Mouse (Mus musculus): ENCODE results near the gene Lypla2. TPM values are rescaled to one million over a fixed set of nuclear protein-coding genes. Genes with fewer than 3 reads are reported as not detected.
A peak's percentile ranks its signal among the peaks of the same experiment; 100 is the strongest.

Gene Lypla2
- polyA plus RNA-seq (2015; fragmentation: Nextera tagmentation; extraction: Ambion mirVana) = 59.6 and 79.0 TPM in 2 replicates

DNA sequence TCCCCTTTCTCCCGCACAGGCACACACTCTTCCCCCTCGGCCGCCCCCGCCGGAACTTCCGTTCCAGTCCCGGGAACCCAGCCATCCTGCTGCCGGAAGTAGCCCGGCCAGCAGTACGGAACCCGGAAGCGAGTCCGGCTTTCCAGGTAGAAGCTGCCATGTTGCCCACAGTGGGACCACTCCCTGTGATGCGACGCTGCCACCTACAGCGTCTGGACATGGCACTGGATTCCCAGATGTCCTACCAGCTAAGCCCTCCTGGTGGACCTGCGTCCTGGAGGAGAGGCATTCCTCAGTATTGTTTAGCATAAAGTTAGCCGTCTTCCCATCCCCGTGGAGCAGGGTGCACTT is at the start of gene Lypla2:
Gene Lypla2, minus strand, starts transcription at position 71 of the 351 bp plus-strand sequence.
- WGBS = under 1% methylated on average over 19 of the region's 19 CpGs

DNA sequence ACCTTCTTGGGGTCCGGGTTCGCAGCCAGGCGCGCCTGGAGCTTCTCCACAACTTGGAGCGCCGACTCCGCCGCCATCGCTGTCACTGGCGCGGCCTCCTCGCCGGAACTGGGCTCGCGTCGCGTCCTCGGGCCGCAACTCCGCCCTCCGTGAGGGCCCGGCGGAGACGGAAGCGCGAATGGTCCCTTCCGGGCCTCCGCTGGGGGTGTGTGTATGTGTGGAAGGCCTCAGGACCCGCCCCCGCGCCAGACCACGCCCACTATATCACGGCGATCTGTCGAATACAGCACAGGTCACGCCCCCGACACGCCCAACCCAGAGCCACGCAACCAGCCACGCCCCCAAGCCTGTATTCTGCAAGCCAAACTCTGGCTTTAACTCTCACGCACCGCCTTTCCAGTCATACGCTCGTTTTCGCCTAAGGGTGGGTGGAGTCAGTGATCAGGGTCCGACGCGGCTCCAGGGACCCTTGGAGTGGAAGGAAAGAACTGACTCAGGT is 49.2 kb upstream of the Lypla2 start, which contains the start of gene Eloa:
Gene Eloa, minus strand, starts transcription at position 215 of the 499 bp plus-strand sequence.
- WGBS = under 1% methylated on average over 48 of the region's 48 CpGs
- H3K27ac ChIP-seq = peak within 1 kb of the TSS; percentile 89
- no peaks in the 10 kb centered on the region for H3K9me3 ChIP-seq (replicated peaks)
- peak within 1 kb of the TSS; percentile 97 for H3K4me3 ChIP-seq
- H3K27me3 ChIP-seq = no peaks in the 10 kb centered on the region
- peak; percentile 99 for ATAC-seq (replicated peaks; ENCODE audit: insufficient number of reproducible peaks, insufficient read depth, low FRiP score, low read depth)
- H3K4me2 ChIP-seq = peak within 1 kb of the TSS; percentile 86
- peak within 1 kb of the TSS; percentile 98 for H3K9ac ChIP-seq
- H3K36me3 ChIP-seq = no peaks in the 10 kb centered on the region
- H3K4me1 ChIP-seq (replicated peaks) = peaks cover 14% of the 10 kb centered on the region

More for the DNA sequence above, at the start of gene Lypla2:
- H3K9ac ChIP-seq = peak within 1 kb of the TSS; percentile 98
- H3K27ac ChIP-seq = peak within 1 kb of the TSS; percentile 68
- peak within 1 kb of the TSS; percentile 87 for H3K4me2 ChIP-seq
- H3K36me3 ChIP-seq = peaks cover 54% of the 10 kb centered on the region
- no peaks in the 10 kb centered on the region for H3K27me3 ChIP-seq
- ATAC-seq (replicated peaks; ENCODE audit: insufficient number of reproducible peaks, insufficient read depth, low FRiP score, low read depth) = peak; percentile 78
- peak within 1 kb of the TSS; percentile 99 for H3K4me3 ChIP-seq
- no peaks in the 10 kb centered on the region for H3K9me3 ChIP-seq (replicated peaks)
- peaks cover 20% of the 10 kb centered on the region for H3K4me1 ChIP-seq (replicated peaks)

DNA sequence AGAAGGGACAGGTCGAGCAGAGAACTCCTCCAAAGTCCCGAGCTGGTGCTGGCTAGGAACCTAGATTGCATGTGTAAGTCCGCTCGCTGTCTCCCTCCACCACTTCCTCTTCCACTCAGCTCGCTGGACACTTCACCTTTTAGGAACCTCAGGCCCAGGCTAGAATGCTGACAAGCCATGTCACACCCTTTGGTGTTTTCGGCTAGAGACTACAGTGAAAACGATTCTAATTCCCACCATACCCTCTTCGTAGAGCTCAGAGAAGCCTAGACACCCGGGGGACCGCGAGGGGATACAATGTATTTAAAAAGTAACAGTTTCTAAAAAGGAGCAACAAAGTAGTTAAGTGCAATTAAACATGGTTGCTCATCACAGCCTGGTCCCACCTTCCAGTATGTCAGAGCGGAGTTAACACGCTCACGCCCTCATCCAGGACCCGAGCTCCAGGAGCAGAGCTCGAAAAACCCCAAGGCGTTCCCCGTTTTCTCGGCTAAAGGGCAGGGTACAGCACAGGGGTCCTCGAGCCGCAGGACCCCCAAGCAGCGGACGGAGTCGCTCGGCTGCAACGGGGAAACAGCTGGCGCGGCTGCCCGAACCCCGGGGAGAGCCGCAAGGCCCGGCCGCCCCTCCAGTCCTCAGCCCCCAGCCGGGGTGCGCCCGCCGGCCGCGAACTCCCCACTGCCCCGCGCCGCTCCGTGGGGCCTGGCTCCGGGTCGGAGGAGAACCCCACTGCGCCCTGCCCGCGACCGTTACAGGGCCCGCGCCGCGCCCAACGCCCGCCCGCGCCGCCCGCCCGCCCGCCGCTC is 48.5 kb upstream of the Lypla2 start:
- ATAC-seq (replicated peaks; ENCODE audit: insufficient number of reproducible peaks, insufficient read depth, low FRiP score, low read depth) = peak; percentile 67
- H3K9me3 ChIP-seq (replicated peaks) = no peaks in the 10 kb centered on the region
- H3K4me1 ChIP-seq (replicated peaks) = peaks cover 14% of the 10 kb centered on the region
- H3K27ac ChIP-seq = peak overlapping the region; percentile 89
- H3K9ac ChIP-seq = peak overlapping the region; percentile 98
- peak overlapping the region; percentile 86 for H3K4me2 ChIP-seq
- H3K36me3 ChIP-seq = no peaks in the 10 kb centered on the region
- no peaks in the 10 kb centered on the region for H3K27me3 ChIP-seq
- peak overlapping the region; percentile 97 for H3K4me3 ChIP-seq
- under 1% methylated on average over 51 of the region's 62 CpGs for WGBS

- no peaks in the 10 kb centered on the region for H3K27me3 ChIP-seq
- WGBS = 80% methylated on average over 3 of the region's 3 CpGs
- no peak for ATAC-seq (replicated peaks; ENCODE audit: insufficient number of reproducible peaks, insufficient read depth, low FRiP score, low read depth)
- H3K4me1 ChIP-seq (replicated peaks) = peaks cover 14% of the 10 kb centered on the region
- no peak overlapping the region for H3K4me2 ChIP-seq
- H3K36me3 ChIP-seq = peaks cover 13% of the 10 kb centered on the region
- H3K9ac ChIP-seq = no peak overlapping the region
- H3K9me3 ChIP-seq (replicated peaks) = no peaks in the 10 kb centered on the region
- H3K4me3 ChIP-seq = no peak overlapping the region
- H3K27ac ChIP-seq = no peak overlapping the region
These were observed 43.7 kb upstream of the Lypla2 start for GRCm38 (mm10) chr4:136016059-136016602.

DNA sequence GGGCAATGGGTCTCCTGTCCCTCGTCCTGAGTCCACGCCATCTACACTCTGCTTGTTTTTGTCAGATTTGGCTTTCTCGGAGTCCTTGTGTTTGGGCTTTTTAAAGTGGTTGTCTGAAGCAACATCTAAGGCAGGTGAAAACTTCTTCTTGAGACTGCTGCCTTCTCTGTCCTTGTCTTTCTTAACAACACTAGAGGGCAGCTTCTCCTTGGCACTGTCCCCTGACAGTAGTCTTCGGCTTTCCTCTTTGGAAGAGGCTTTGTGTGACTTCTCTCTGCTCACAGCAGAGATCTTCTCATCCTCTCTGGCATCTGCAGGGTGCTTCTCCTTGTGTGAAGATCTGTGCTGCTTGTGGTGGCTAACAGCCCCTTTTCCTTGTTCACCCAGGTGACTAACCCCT is 38.2 kb upstream of the Lypla2 start:
- Histone ChIP-seq H3K9ac (no peak overlapping the region), H3K36me3 (peaks cover 63% of the 10 kb centered on the region), H3K4me2 (no peak overlapping the region), H3K4me1 (replicated peaks) (no peaks in the 10 kb centered on the region), H3K27me3 (no peaks in the 10 kb centered on the region), H3K4me3 (no peak overlapping the region), H3K9me3 (replicated peaks) (no peaks in the 10 kb centered on the region), H3K27ac (no peak overlapping the region)
- WGBS = 92% methylated on average over 4 of the region's 4 CpGs
- ATAC-seq (replicated peaks; ENCODE audit: insufficient number of reproducible peaks, insufficient read depth, low FRiP score, low read depth) = no peak

- H3K9ac ChIP-seq = no peak overlapping the region
- H3K36me3 ChIP-seq = peaks cover 79% of the 10 kb centered on the region
- WGBS = 92% methylated on average over 8 of the region's 8 CpGs
- H3K27ac ChIP-seq = no peak overlapping the region
- H3K27me3 ChIP-seq = no peaks in the 10 kb centered on the region
- H3K4me3 ChIP-seq = no peak overlapping the region
- no peaks in the 10 kb centered on the region for H3K9me3 ChIP-seq (replicated peaks)
- no peak overlapping the region for H3K4me2 ChIP-seq
- H3K4me1 ChIP-seq (replicated peaks) = peaks cover 2% of the 10 kb centered on the region; the same call in 1 of the 2 replicates
- no peak for ATAC-seq (replicated peaks; ENCODE audit: insufficient number of reproducible peaks, insufficient read depth, low FRiP score, low read depth)
These were observed 36.5 kb upstream of the Lypla2 start for GRCm38 (mm10) chr4:136008782-136009447.

- Histone ChIP-seq H3K9me3 (replicated peaks) (no peaks in the 10 kb centered on the region), H3K4me3 (no peak overlapping the region), H3K36me3 (peaks cover 86% of the 10 kb centered on the region), H3K27ac (no peak overlapping the region), H3K9ac (no peak overlapping the region), H3K4me2 (no peak overlapping the region), H3K27me3 (no peaks in the 10 kb centered on the region), H3K4me1 (replicated peaks) (peaks cover 2% of the 10 kb centered on the region; the same call in 1 of the 2 replicates)
- no peak for ATAC-seq (replicated peaks; ENCODE audit: insufficient number of reproducible peaks, insufficient read depth, low FRiP score, low read depth)
- 92% methylated on average over 3 of the region's 3 CpGs for whole genome bisulfite sequencing
These were observed 34.4 kb upstream of the Lypla2 start for GRCm38 (mm10) chr4:136006821-136007220.

DNA sequence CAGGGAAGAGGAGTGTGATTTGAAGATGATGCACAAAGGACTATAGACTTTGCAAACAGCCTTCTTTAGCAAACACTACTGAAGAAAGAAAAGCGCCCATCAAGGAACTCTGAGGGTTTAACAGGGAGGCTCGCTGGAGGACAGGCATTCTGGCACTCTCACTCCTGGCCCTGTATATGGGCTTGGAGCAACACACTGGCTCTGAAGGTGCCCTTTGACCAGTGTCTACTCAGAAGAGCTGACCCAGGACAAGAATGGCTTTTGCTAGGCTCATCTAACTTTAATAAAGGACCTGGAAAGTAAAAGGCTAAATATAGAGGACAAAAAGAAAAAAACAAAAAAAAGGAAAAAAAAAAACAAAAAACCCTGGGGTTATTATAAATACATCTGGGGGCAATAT is 32.5 kb upstream of the Lypla2 start:
- Histone ChIP-seq H3K4me3 (no peak overlapping the region), H3K9ac (no peak overlapping the region), H3K27ac (no peak overlapping the region), H3K4me1 (replicated peaks) (peaks cover 2% of the 10 kb centered on the region; the same call in 1 of the 2 replicates), H3K36me3 (peaks cover 73% of the 10 kb centered on the region), H3K4me2 (no peak overlapping the region), H3K27me3 (no peaks in the 10 kb centered on the region), H3K9me3 (replicated peaks) (no peaks in the 10 kb centered on the region)
- ATAC-seq (replicated peaks; ENCODE audit: insufficient number of reproducible peaks, insufficient read depth, low FRiP score, low read depth) = no peak
- 80% methylated on average over 2 of the region's 2 CpGs for WGBS

DNA sequence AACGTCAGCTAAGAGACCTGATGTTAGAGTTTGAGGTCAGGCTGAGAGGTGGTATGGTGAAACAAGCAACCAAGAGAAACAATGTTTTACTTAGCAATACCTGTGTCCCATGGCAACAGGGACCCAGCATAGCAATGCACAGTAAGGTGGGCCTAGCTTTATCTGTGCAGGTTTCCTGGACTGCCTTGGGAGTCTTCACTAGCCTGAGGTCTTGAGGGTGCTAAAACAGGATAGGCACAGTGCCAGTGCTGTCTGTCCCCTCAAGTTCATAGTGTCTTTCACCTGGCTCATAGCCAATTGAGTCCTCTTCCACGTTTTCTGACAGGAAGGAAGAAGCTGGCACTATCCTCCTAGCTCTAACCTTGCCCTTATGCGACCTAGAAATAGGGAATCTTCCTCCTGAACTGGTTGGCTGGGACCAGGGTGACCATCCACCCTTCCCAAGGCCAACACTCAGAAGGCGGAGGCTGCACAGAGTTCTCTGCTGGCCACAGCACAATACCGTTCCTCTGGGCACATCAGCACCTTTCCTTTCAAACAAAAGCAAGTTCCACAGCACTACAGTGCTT is 31.8 kb upstream of the Lypla2 start:
- Histone ChIP-seq H3K27ac (0 out of 2 replicates have a peak overlapping the region, but pooled peaks have one; percentile 2), H3K9me3 (replicated peaks) (no peaks in the 10 kb centered on the region), H3K9ac (no peak overlapping the region), H3K4me3 (no peak overlapping the region), H3K4me1 (replicated peaks) (peaks cover 2% of the 10 kb centered on the region; the same call in 1 of the 2 replicates), H3K4me2 (no peak overlapping the region), H3K36me3 (peaks cover 66% of the 10 kb centered on the region), H3K27me3 (no peaks in the 10 kb centered on the region)
- no peak for ATAC-seq (replicated peaks; ENCODE audit: insufficient number of reproducible peaks, insufficient read depth, low FRiP score, low read depth)
- 74% methylated on average over 5 of the region's 5 CpGs for WGBS

GRCm38 (mm10) chr4:135995118-135995517 is 22.7 kb upstream of the Lypla2 start:
- WGBS = 81% methylated on average over 4 of the region's 4 CpGs
- Histone ChIP-seq H3K9ac (no peak overlapping the region), H3K4me1 (replicated peaks) (no peaks in the 10 kb centered on the region), H3K27ac (no peak overlapping the region), H3K27me3 (no peaks in the 10 kb centered on the region), H3K4me3 (no peak overlapping the region), H3K36me3 (no peaks in the 10 kb centered on the region), H3K4me2 (no peak overlapping the region), H3K9me3 (replicated peaks) (no peaks in the 10 kb centered on the region)
- no peak for ATAC-seq (replicated peaks; ENCODE audit: insufficient number of reproducible peaks, insufficient read depth, low FRiP score, low read depth)

DNA sequence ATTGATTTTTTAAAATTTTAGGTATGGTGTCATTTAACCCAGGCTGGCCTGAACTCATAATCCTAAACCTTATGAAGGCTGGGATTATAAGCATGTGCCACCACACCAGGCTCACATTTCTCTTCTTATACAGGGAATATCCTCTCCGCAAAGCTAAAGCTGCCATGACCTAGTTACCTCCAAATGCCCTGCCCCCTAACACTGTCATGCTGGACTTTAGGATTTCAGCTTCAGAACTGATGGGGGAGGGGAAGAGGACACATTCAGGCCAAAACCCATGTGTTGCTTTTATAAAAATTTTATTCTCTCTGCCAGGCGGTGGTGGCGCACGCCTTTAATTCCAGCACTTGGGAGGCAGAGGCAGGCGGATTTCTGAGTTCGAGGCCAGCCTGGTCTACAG is 21.5 kb upstream of the Lypla2 start:
- no peak for ATAC-seq (replicated peaks; ENCODE audit: insufficient number of reproducible peaks, insufficient read depth, low FRiP score, low read depth)
- no peaks in the 10 kb centered on the region for H3K27me3 ChIP-seq
- H3K9ac ChIP-seq = no peak overlapping the region
- no peak overlapping the region for H3K4me2 ChIP-seq
- H3K27ac ChIP-seq = no peak overlapping the region
- WGBS = 86% methylated on average over 6 of the region's 6 CpGs
- no peaks in the 10 kb centered on the region for H3K9me3 ChIP-seq (replicated peaks)
- H3K4me3 ChIP-seq = no peak overlapping the region
- H3K4me1 ChIP-seq (replicated peaks) = no peaks in the 10 kb centered on the region
- no peaks in the 10 kb centered on the region for H3K36me3 ChIP-seq

Data from heart, embryonic 15.5 days (tissue).